Mouse (Mus musculus) hindbrain, embryonic 16.5 days (tissue): ENCODE data around the gene Spryd3. TPM values are rescaled to one million over a fixed set of nuclear protein-coding genes. Genes with fewer than 3 reads are reported as not detected.

ENCODE experiments used
- ATAC-seq: fragments of 200-750 bp; cut with Nextera tagmentation; 2 replicates; pipeline ENCODE4 v1.8.0; 2017; ENCODE audit warnings: moderate TSS enrichment, moderate library complexity
- H3K27ac ChIP-seq: fragments of 300-500 bp; sonication (generic); 2 replicates; pipeline ENCODE4 v1.5.1; 2014; ENCODE audit warnings: low read depth, mild to moderate bottlenecking, control low read depth, low read length, moderate library complexity
- H3K27me3 ChIP-seq: fragments of 300-500 bp; sonication (generic); replicated peaks from 2 replicates; pipeline ENCODE4 v1.6.1; 2014; ENCODE audit warnings: low read length; ENCODE audit not compliant: control insufficient read depth, insufficient read depth
- H3K36me3 ChIP-seq: fragments of 300-500 bp; sonication (generic); 2 replicates; pipeline ENCODE4 v1.6.1; 2014; ENCODE audit warnings: mild to moderate bottlenecking, low read length, moderate library complexity, mixed read lengths; ENCODE audit not compliant: control insufficient read depth, insufficient read depth
- H3K4me1 ChIP-seq: fragments of 300-500 bp; sonication (generic); 2 replicates; pipeline ENCODE4 v1.6.1; 2014; ENCODE audit warnings: low read depth, low read length; ENCODE audit not compliant: control insufficient read depth, insufficient read depth
- H3K4me2 ChIP-seq: fragments of 300-500 bp; sonication (generic); 2 replicates; pipeline ENCODE4 v1.6.1; 2014; ENCODE audit warnings: mild to moderate bottlenecking, low read length, control low read depth, moderate library complexity
- H3K4me3 ChIP-seq: fragments of 300-500 bp; sonication (generic); 2 replicates; pipeline ENCODE4 v1.5.1; 2014; ENCODE audit warnings: mild to moderate bottlenecking, low read length, control low read depth, moderate library complexity
- H3K9ac ChIP-seq: fragments of 300-500 bp; sonication (generic); 2 replicates; pipeline ENCODE4 v1.6.1; 2014; ENCODE audit warnings: low read depth, mild to moderate bottlenecking, control low read depth, low read length, moderate library complexity
- H3K9me3 ChIP-seq: fragments of 300-500 bp; sonication (generic); 2 replicates; pipeline ENCODE4 v1.6.1; 2014; ENCODE audit warnings: mild to moderate bottlenecking, low read length, moderate library complexity; ENCODE audit not compliant: control insufficient read depth
- WGBS: fragments of 180-500 bp; shearing (Covaris S2); extraction: QIAGEN DNeasy Blood & Tissue Kit; methylation state at CpG from one replicate; pipeline ENCODE4 v1.1.7; 2014; 5-methylcytosine and 5-hydroxymethylcytosine counted together
- polyA plus RNA-seq: library from polyadenylated mRNA; unstranded; fragments of >200 nt; fragmentation: Nextera tagmentation; extraction: Ambion mirVana; gene quantifications from 2 replicates; pipeline ENCODE4 v1.2.1, GENCODE M21; 2015

The Spryd3 gene
- polyA plus RNA-seq, 1 experiment from 2014 or later = 108 TPM

GRCm38 (mm10) chr15:102072963-102073558 lies 63.0 kb downstream of the Spryd3 start:
- 16% methylated on average over 6 of the region's 6 CpGs for WGBS
- peak overlapping the region; percentile 58 for H3K4me2 ChIP-seq
- H3K27ac ChIP-seq = peak overlapping the region; percentile 97; the same call in 1 of the 2 replicates
- ATAC-seq = peak; percentile 41
- H3K9ac ChIP-seq = peak overlapping the region; percentile 39
- no peaks in the 10 kb centered on the region for H3K36me3 ChIP-seq
- peaks cover 20% of the 10 kb centered on the region for H3K4me1 ChIP-seq
- no peaks in the 10 kb centered on the region for H3K27me3 ChIP-seq
- H3K9me3 ChIP-seq = no peaks in the 10 kb centered on the region
- peak overlapping the region; percentile 82 for H3K4me3 ChIP-seq

GRCm38 (mm10) chr15:102070476-102071467 lies 65.3 kb downstream of the Spryd3 start:
- Histone ChIP-seq H3K4me1 (peaks cover 14% of the 10 kb centered on the region), H3K27me3 (peaks cover 3% of the 10 kb centered on the region), H3K36me3 (no peaks in the 10 kb centered on the region), H3K4me2 (no peak overlapping the region), H3K27ac (no peak overlapping the region), H3K9me3 (no peaks in the 10 kb centered on the region), H3K9ac (no peak overlapping the region), H3K4me3 (no peak overlapping the region)
- no peak for ATAC-seq
- WGBS = 75% methylated on average over 13 of the region's 13 CpGs

Other genes starting within 250 kb of the Spryd3 start
- not detected in 2 replicates for gene Krt76, start 243.3 kb downstream of the Spryd3 start, polyA plus RNA-seq
- gene Krt4, start 211.5 kb downstream of the Spryd3 start, polyA plus RNA-seq = 0.09 TPM in 1 of 2 replicates, not detected in the other
- gene Krt79, start 195.9 kb downstream of the Spryd3 start, polyA plus RNA-seq = 0.65 and 0.83 TPM in 2 replicates
- gene Krt78, start 181.9 kb downstream of the Spryd3 start, polyA plus RNA-seq = 0.08 TPM in 1 of 2 replicates, not detected in the other
- gene Krt8, start 131.8 kb downstream of the Spryd3 start, polyA plus RNA-seq = 5.4 and 6.2 TPM in 2 replicates
- 11.8 and 13.6 TPM in 2 replicates for gene Krt18, start 108.1 kb downstream of the Spryd3 start, polyA plus RNA-seq
- 76.0 and 84.8 TPM in 2 replicates for gene Eif4b, start 62.5 kb downstream of the Spryd3 start, polyA plus RNA-seq
- 8.7 and 14.9 TPM in 2 replicates for gene Tns2, start 35.8 kb downstream of the Spryd3 start, polyA plus RNA-seq
- gene Igfbp6, start 8.1 kb upstream of the Spryd3 start, polyA plus RNA-seq = 3.9 and 4.4 TPM in 2 replicates
- not detected in 2 replicates for gene Soat2, start 14.3 kb upstream of the Spryd3 start, polyA plus RNA-seq
- gene Zfp740, start 67.0 kb upstream of the Spryd3 start, polyA plus RNA-seq = 39.6 and 51.0 TPM in 2 replicates
- 35.5 and 43.3 TPM in 2 replicates for gene Csad, start 68.5 kb upstream of the Spryd3 start, polyA plus RNA-seq
- 1.1 and 2.0 TPM in 2 replicates for gene Itgb7, start 95.7 kb upstream of the Spryd3 start, polyA plus RNA-seq
- gene Rarg, start 121.3 kb upstream of the Spryd3 start, polyA plus RNA-seq = 5.6 and 7.6 TPM in 2 replicates
- 0.06 and 0.14 TPM in 2 replicates for gene Gm9918, start 134.3 kb upstream of the Spryd3 start, polyA plus RNA-seq
- 65.9 and 67.6 TPM in 2 replicates for gene Mfsd5, start 143.2 kb upstream of the Spryd3 start, polyA plus RNA-seq
- gene Espl1, start 160.0 kb upstream of the Spryd3 start, polyA plus RNA-seq = 4.1 and 6.4 TPM in 2 replicates
- gene Pfdn5, start 189.9 kb upstream of the Spryd3 start, polyA plus RNA-seq = 448 and 464 TPM in 2 replicates
- gene Myg1, start 195.5 kb upstream of the Spryd3 start, polyA plus RNA-seq = 88.1 and 99.0 TPM in 2 replicates
- 36.1 and 38.1 TPM in 2 replicates for gene Aaas, start 214.5 kb upstream of the Spryd3 start, polyA plus RNA-seq
- 0.46 and 1.0 TPM in 2 replicates for gene Sp7, start 230.9 kb upstream of the Spryd3 start, polyA plus RNA-seq